Mouse (Mus musculus): Measurements from ENCODE around the gene Dpyd. TPM values are rescaled to one million over a fixed set of nuclear protein-coding genes. Genes with fewer than 3 reads are reported as not detected.

Dpyd gene
- polyA plus RNA-seq, 1 experiment from 2014 or later = 9.8 TPM

DNA sequence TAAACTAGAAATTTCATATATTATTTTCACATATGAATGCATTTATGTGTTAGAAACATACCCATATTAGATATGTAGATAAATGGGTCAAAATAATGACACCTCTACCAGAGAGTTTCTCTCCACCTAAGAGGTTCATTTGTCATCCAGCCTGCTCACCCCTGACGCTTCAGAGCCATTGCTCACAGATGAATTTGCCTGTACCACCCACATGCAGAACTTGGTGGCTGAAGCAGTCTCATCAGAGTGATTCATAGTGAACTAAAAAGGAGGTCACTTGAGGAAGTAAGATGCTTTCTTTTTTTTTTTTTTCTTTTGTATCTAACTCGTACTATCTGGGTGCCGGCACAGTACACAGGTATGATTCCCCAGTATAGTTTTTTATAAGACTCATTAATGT is 188.3 kb downstream of the Dpyd start:
- Histone ChIP-seq H3K4me1 (no peaks in the 10 kb centered on the region), H3K27ac (replicated peaks) (no peak overlapping the region), H3K36me3 (no peaks in the 10 kb centered on the region), H3K27me3 (no peaks in the 10 kb centered on the region), H3K9ac (no peak overlapping the region), H3K4me2 (replicated peaks) (no peak overlapping the region), H3K4me3 (replicated peaks) (no peak overlapping the region), H3K9me3 (replicated peaks) (no peaks in the 10 kb centered on the region)
- 80% methylated on average over 3 of the region's 3 CpGs for WGBS
- ATAC-seq (ENCODE audit: insufficient number of reproducible peaks, low FRiP score, low TSS enrichment, low read depth) = no peak

- Histone ChIP-seq H3K4me3 (replicated peaks) (no peak overlapping the region), H3K4me1 (no peaks in the 10 kb centered on the region), H3K27ac (replicated peaks) (no peak overlapping the region), H3K36me3 (no peaks in the 10 kb centered on the region), H3K9ac (no peak overlapping the region), H3K9me3 (replicated peaks) (no peaks in the 10 kb centered on the region), H3K27me3 (no peaks in the 10 kb centered on the region), H3K4me2 (replicated peaks) (no peak overlapping the region)
- no peak for ATAC-seq (ENCODE audit: insufficient number of reproducible peaks, low FRiP score, low TSS enrichment, low read depth)
- WGBS = 81% methylated on average over 2 of the region's 2 CpGs
Measured at GRCm38 (mm10) chr3:118753623-118754022, 191.7 kb downstream of the Dpyd start.

DNA sequence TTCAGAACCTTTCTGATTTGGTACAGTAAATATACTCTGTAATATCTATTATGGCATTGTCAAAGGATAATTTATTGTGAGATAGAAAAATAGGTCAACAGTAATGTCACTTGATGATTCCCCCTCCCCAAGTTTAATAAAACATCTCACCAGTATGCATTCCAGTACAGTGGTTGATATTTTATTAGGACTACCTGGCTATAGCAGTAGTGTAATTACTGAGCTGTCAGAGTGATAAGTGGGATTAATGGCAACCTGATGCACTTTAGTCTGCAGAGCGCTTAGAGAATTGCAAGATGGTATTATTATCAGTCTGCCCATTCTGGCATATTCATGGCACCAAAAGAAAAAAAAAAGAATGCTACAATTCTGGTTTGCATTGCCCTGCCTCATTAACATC is 194.2 kb downstream of the Dpyd start:
- 57% methylated on average over 1 of the region's 1 CpGs for WGBS
- no peak for ATAC-seq (ENCODE audit: insufficient number of reproducible peaks, low FRiP score, low TSS enrichment, low read depth)
- no peak overlapping the region for H3K4me2 ChIP-seq (replicated peaks)
- H3K27me3 ChIP-seq = no peaks in the 10 kb centered on the region
- no peaks in the 10 kb centered on the region for H3K9me3 ChIP-seq (replicated peaks)
- H3K4me1 ChIP-seq = no peaks in the 10 kb centered on the region
- H3K27ac ChIP-seq (replicated peaks) = no peak overlapping the region
- H3K36me3 ChIP-seq = no peaks in the 10 kb centered on the region
- no peak overlapping the region for H3K4me3 ChIP-seq (replicated peaks)
- no peak overlapping the region for H3K9ac ChIP-seq

- Histone ChIP-seq H3K36me3 (no peaks in the 10 kb centered on the region), H3K4me3 (replicated peaks) (no peak overlapping the region), H3K9me3 (replicated peaks) (no peaks in the 10 kb centered on the region), H3K27ac (replicated peaks) (no peak overlapping the region), H3K27me3 (no peaks in the 10 kb centered on the region), H3K9ac (no peak overlapping the region), H3K4me2 (replicated peaks) (no peak overlapping the region), H3K4me1 (no peaks in the 10 kb centered on the region)
- no peak for ATAC-seq (ENCODE audit: insufficient number of reproducible peaks, low FRiP score, low TSS enrichment, low read depth)
- WGBS = 75% methylated on average over 1 of the region's 1 CpGs
Measured at GRCm38 (mm10) chr3:118812885-118813284, 251.0 kb downstream of the Dpyd start.

GRCm38 (mm10) chr3:118850613-118851527 is 288.9 kb downstream of the Dpyd start:
- no peaks in the 10 kb centered on the region for H3K4me1 ChIP-seq
- no peaks in the 10 kb centered on the region for H3K36me3 ChIP-seq
- no peak overlapping the region for H3K27ac ChIP-seq (replicated peaks)
- no peak for ATAC-seq (ENCODE audit: insufficient number of reproducible peaks, low FRiP score, low TSS enrichment, low read depth)
- WGBS = 22% methylated on average over 4 of the region's 4 CpGs
- no peak overlapping the region for H3K4me2 ChIP-seq (replicated peaks)
- no peaks in the 10 kb centered on the region for H3K9me3 ChIP-seq (replicated peaks)
- H3K27me3 ChIP-seq = no peaks in the 10 kb centered on the region
- H3K9ac ChIP-seq = no peak overlapping the region
- no peak overlapping the region for H3K4me3 ChIP-seq (replicated peaks)

- Histone ChIP-seq H3K9ac (no peak overlapping the region), H3K4me2 (replicated peaks) (no peak overlapping the region), H3K9me3 (replicated peaks) (no peaks in the 10 kb centered on the region), H3K27ac (replicated peaks) (no peak overlapping the region), H3K27me3 (no peaks in the 10 kb centered on the region), H3K36me3 (no peaks in the 10 kb centered on the region), H3K4me1 (no peaks in the 10 kb centered on the region), H3K4me3 (replicated peaks) (no peak overlapping the region)
- no peak for ATAC-seq (ENCODE audit: insufficient number of reproducible peaks, low FRiP score, low TSS enrichment, low read depth)
- 84% methylated on average over 5 of the region's 5 CpGs for WGBS
Measured at GRCm38 (mm10) chr3:118852711-118853110, 290.8 kb downstream of the Dpyd start.

- Histone ChIP-seq H3K27me3 (no peaks in the 10 kb centered on the region), H3K4me1 (no peaks in the 10 kb centered on the region), H3K4me2 (replicated peaks) (no peak overlapping the region), H3K4me3 (replicated peaks) (no peak overlapping the region), H3K36me3 (no peaks in the 10 kb centered on the region), H3K9me3 (replicated peaks) (no peaks in the 10 kb centered on the region), H3K27ac (replicated peaks) (no peak overlapping the region), H3K9ac (no peak overlapping the region)
- 43% methylated on average over 7 of the region's 7 CpGs for WGBS
- no peak for ATAC-seq (ENCODE audit: insufficient number of reproducible peaks, low FRiP score, low TSS enrichment, low read depth)
Measured at GRCm38 (mm10) chr3:118855411-118855810, 293.5 kb downstream of the Dpyd start.

DNA sequence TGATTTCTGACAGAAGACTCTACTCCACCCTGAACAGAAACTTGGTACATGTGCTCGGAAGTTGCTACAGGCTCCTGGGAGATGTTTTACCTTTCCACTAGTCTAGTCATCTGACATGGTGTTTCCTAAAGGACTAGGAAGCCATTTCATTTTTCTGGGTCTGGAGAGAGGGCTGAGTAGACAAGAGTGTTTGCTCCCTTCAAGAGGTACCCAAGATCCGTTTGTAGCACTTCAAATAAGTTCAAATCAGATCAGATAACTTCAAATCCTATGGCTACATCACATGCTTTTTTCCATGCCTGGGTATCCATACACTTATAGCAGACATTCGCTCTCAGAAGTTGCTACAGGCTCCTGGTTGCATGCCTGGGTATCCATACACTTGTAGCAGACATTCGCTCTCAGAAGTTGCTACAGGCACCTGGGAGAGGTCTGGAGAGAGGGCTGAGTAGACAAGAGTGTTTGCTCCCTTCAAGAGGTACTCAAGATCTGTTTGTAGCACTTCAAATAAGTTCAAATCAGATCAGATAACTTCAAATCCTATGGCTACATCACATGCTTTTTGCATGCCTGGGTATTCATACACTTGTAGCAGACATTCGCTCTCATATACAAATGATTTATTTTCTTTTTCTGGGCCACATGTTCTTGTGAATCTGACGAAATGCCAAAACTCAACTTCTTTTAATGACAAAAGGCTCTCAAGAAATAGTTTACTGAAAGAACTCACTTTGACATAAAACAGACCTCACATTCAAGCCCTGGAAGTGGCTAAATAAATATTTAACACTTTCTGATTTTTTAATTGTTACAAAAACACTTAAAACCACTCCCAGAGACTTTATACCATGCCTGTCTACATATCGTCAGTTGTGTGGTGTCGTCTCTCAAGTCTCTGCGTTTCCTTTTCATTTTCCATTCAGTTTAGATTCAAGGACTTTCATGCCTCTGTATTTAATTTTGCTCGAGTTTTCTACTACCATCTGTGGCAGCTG is 307.5 kb downstream of the Dpyd start:
- 57% methylated on average over 10 of the region's 10 CpGs for WGBS
- Histone ChIP-seq H3K27me3 (no peaks in the 10 kb centered on the region), H3K9me3 (replicated peaks) (no peaks in the 10 kb centered on the region), H3K27ac (replicated peaks) (no peak overlapping the region), H3K9ac (no peak overlapping the region), H3K36me3 (no peaks in the 10 kb centered on the region), H3K4me3 (replicated peaks) (no peak overlapping the region), H3K4me1 (no peaks in the 10 kb centered on the region), H3K4me2 (replicated peaks) (no peak overlapping the region)
- ATAC-seq (ENCODE audit: insufficient number of reproducible peaks, low FRiP score, low TSS enrichment, low read depth) = no peak

- H3K27me3 ChIP-seq = no peaks in the 10 kb centered on the region
- H3K9me3 ChIP-seq (replicated peaks) = no peaks in the 10 kb centered on the region
- WGBS = 84% methylated on average over 2 of the region's 2 CpGs
- ATAC-seq (ENCODE audit: insufficient number of reproducible peaks, low FRiP score, low TSS enrichment, low read depth) = no peak
- H3K36me3 ChIP-seq = no peaks in the 10 kb centered on the region
- H3K27ac ChIP-seq (replicated peaks) = no peak overlapping the region
- no peak overlapping the region for H3K4me3 ChIP-seq (replicated peaks)
- no peak overlapping the region for H3K4me2 ChIP-seq (replicated peaks)
- H3K4me1 ChIP-seq = no peaks in the 10 kb centered on the region
- H3K9ac ChIP-seq = no peak overlapping the region
Measured at GRCm38 (mm10) chr3:118875871-118876270, 313.9 kb downstream of the Dpyd start.

DNA sequence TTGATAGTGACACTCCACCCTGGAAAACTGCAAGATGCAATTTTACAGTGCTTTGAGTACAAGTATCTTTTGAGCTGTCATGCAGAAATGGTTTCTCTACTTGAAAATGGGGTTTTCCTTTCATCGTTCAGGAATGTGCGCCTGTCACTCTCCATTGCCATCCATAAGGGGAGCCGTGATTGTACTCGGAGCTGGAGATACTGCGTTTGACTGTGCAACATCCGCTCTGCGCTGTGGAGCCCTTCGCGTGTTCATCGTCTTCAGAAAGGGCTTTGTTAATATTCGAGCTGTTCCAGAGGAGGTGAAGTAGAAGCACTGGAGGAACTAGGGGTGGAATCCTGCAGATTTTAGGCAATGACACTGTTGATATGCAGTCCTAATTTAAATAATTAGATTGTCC is 337.1 kb downstream of the Dpyd start:
- H3K4me2 ChIP-seq (replicated peaks) = no peak overlapping the region
- no peak for ATAC-seq (ENCODE audit: insufficient number of reproducible peaks, low FRiP score, low TSS enrichment, low read depth)
- H3K27ac ChIP-seq (replicated peaks) = no peak overlapping the region
- H3K9ac ChIP-seq = no peak overlapping the region
- H3K4me1 ChIP-seq = no peaks in the 10 kb centered on the region
- H3K36me3 ChIP-seq = no peaks in the 10 kb centered on the region
- no peaks in the 10 kb centered on the region for H3K9me3 ChIP-seq (replicated peaks)
- H3K27me3 ChIP-seq = no peaks in the 10 kb centered on the region
- 79% methylated on average over 11 of the region's 11 CpGs for WGBS
- no peak overlapping the region for H3K4me3 ChIP-seq (replicated peaks)

- 82% methylated on average over 2 of the region's 2 CpGs for WGBS
- Histone ChIP-seq H3K4me3 (replicated peaks) (no peak overlapping the region), H3K27me3 (no peaks in the 10 kb centered on the region), H3K9me3 (replicated peaks) (no peaks in the 10 kb centered on the region), H3K4me2 (replicated peaks) (no peak overlapping the region), H3K4me1 (no peaks in the 10 kb centered on the region), H3K27ac (replicated peaks) (no peak overlapping the region), H3K36me3 (no peaks in the 10 kb centered on the region), H3K9ac (no peak overlapping the region)
- ATAC-seq (ENCODE audit: insufficient number of reproducible peaks, low FRiP score, low TSS enrichment, low read depth) = no peak
Measured at GRCm38 (mm10) chr3:118991312-118991711, 429.4 kb downstream of the Dpyd start.

Data from embryonic facial prominence, embryonic 15.5 days (tissue).